Mouse (Mus musculus) lung, postnatal 0 days (tissue): ENCODE data around the gene Eya2. TPM values are rescaled to one million over a fixed set of nuclear protein-coding genes. Genes with fewer than 3 reads are reported as not detected.
A peak's percentile ranks its signal among the peaks of the same experiment; 100 is the strongest.

Source experiments
- ATAC-seq: fragments of 200-750 bp; cut with Nextera tagmentation; 2 replicates; pipeline ENCODE4 v1.8.0; 2017; ENCODE audit warnings: moderate library complexity
- DNase-seq: peaks from one replicate; pipeline ENCODE4 v3.0.0-alpha.2; 2016; ENCODE audit warnings: low spot score
- H3K27ac ChIP-seq: fragments of 300-500 bp; sonication (generic); 2 replicates; pipeline ENCODE4 v1.5.1; 2014; ENCODE audit warnings: antibody characterized with exemption, mild to moderate bottlenecking, low read length, mixed read lengths
- H3K27me3 ChIP-seq: fragments of 300-500 bp; sonication (generic); replicated peaks from 2 replicates; pipeline ENCODE4 v1.6.1; 2014; ENCODE audit warnings: low read length, mixed read lengths; ENCODE audit not compliant: insufficient read depth
- H3K36me3 ChIP-seq: fragments of 300-500 bp; sonication (generic); 2 replicates; pipeline ENCODE4 v1.6.1; 2014; ENCODE audit warnings: low read length, mixed read lengths; ENCODE audit not compliant: insufficient read depth
- H3K4me1 ChIP-seq: fragments of 300-500 bp; sonication (generic); 2 replicates; pipeline ENCODE4 v1.6.1; 2014; ENCODE audit warnings: antibody characterized with exemption, low read depth, low read length, mixed read lengths; ENCODE audit not compliant: insufficient read depth
- H3K4me2 ChIP-seq: fragments of 300-500 bp; sonication (generic); replicated peaks from 2 replicates; pipeline ENCODE4 v1.6.1; 2014; ENCODE audit warnings: low read depth, mild to moderate bottlenecking, low read length, moderate library complexity, mixed read lengths
- H3K4me3 ChIP-seq: fragments of 300-500 bp; sonication (generic); 2 replicates; pipeline ENCODE4 v1.5.1; 2014; ENCODE audit warnings: low read depth, low read length
- H3K9ac ChIP-seq: fragments of 300-500 bp; sonication (generic); replicated peaks from 2 replicates; pipeline ENCODE4 v1.6.1; 2014; ENCODE audit warnings: low read depth, mild to moderate bottlenecking
- H3K9me3 ChIP-seq: fragments of 300-500 bp; sonication (generic); 2 replicates; pipeline ENCODE4 v1.6.1; 2016; ENCODE audit warnings: low read length, mixed read lengths
- CTCF ChIP-seq: IDR thresholded peaks from 2 replicates; pipeline ENCODE4 v1.5.1; 2016; ENCODE audit warnings: antibody characterized with exemption, mild to moderate bottlenecking
- EP300 ChIP-seq: IDR thresholded peaks from 2 replicates; pipeline ENCODE4 v1.6.1; 2016; ENCODE audit warnings: antibody characterized with exemption, mild to moderate bottlenecking, control low read depth
- WGBS: fragments of 180-500 bp; shearing (Covaris S2); extraction: QIAGEN DNeasy Blood & Tissue Kit; methylation state at CpG from one replicate; pipeline ENCODE4 v1.1.7; 2014; 5-methylcytosine and 5-hydroxymethylcytosine counted together
- polyA plus RNA-seq: library from polyadenylated mRNA; unstranded; fragments of >200 nt; fragmentation: Nextera tagmentation; extraction: Ambion mirVana; gene quantifications from 2 replicates; pipeline ENCODE4 v1.2.1, GENCODE M21; 2015

Gene Eya2
- polyA plus RNA-seq, 1 experiment from 2014 or later = 27.8 TPM

GRCm38 (mm10) chr2:165742210-165742786 is 147.5 kb downstream of the Eya2 start:
- no peak overlapping the region for H3K4me2 ChIP-seq
- H3K4me1 ChIP-seq = no peaks in the 10 kb centered on the region
- no peaks in the 10 kb centered on the region for H3K27me3 ChIP-seq
- DNase-seq (no peak), ATAC-seq (no peak)
- no peaks in the 10 kb centered on the region for H3K36me3 ChIP-seq
- 40% methylated on average over 21 of the region's 21 CpGs for WGBS
- no peak overlapping the region for H3K27ac ChIP-seq
- TF ChIP-seq EP300 (no peak), CTCF (no peak)
- H3K9me3 ChIP-seq = no peaks in the 10 kb centered on the region
- no peak overlapping the region for H3K4me3 ChIP-seq
- no peak overlapping the region for H3K9ac ChIP-seq

- no peak for ATAC-seq
- no peak overlapping the region for H3K27ac ChIP-seq
- no peaks in the 10 kb centered on the region for H3K36me3 ChIP-seq
- H3K4me1 ChIP-seq = no peaks in the 10 kb centered on the region
- WGBS = 76% methylated on average over 18 of the region's 18 CpGs
- H3K4me2 ChIP-seq = no peak overlapping the region
- no peak overlapping the region for H3K9ac ChIP-seq
- H3K4me3 ChIP-seq = no peak overlapping the region
- no peak for TF ChIP-seq EP300
- no peak for TF ChIP-seq CTCF
- no peak for DNase-seq
- no peaks in the 10 kb centered on the region for H3K27me3 ChIP-seq
- no peaks in the 10 kb centered on the region for H3K9me3 ChIP-seq
Observed at GRCm38 (mm10) chr2:165745306-165746098, 150.7 kb downstream of the Eya2 start.

DNA sequence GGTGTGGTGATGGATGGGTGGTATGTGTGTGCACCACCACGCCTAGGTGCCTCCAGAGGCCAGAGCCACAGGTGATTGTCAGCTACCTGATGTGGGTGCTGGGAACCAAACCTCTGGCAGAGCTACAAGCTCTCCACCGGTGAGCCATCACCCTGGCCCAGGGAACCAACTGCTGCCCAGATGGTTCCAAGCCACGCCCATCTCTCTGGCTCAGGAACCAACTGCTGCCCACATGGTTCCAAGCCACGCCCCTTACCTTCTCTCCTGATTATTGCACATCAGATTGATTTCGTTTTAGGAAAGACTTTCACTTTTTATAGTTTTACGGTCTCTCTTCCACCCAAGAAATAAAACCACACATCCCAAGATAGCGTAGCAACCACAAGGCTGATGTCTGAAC is 153.1 kb downstream of the Eya2 start:
- Histone ChIP-seq H3K36me3 (no peaks in the 10 kb centered on the region), H3K9ac (no peak overlapping the region), H3K4me3 (no peak overlapping the region), H3K27ac (no peak overlapping the region), H3K27me3 (no peaks in the 10 kb centered on the region), H3K4me2 (no peak overlapping the region), H3K4me1 (no peaks in the 10 kb centered on the region), H3K9me3 (no peaks in the 10 kb centered on the region)
- WGBS = 55% methylated on average over 7 of the region's 7 CpGs
- DNase-seq = no peak
- ATAC-seq = no peak
- TF ChIP-seq EP300 (no peak), CTCF (no peak)

DNA sequence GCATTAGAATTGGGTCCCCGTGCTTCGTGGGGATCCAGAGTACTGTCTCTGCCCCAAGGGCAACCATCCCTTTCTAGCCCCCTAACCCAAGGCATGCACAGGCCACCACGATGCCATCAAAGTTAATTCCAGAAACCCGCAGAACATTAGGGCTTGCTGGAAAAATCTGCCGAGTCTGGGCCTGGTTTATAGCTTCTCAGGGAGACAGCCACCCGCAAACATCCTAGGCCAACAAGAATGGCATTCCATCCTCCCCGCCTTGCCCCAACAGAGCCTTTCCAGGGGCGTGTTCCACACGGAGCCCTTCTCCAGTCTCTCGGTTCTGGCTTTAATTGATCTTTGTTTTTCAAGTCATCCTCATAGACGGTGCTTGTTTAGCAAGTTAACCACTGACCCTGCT is 153.6 kb downstream of the Eya2 start:
- no peak overlapping the region for H3K9ac ChIP-seq
- H3K27ac ChIP-seq = no peak overlapping the region
- no peaks in the 10 kb centered on the region for H3K36me3 ChIP-seq
- DNase-seq = no peak
- no peak for ATAC-seq
- no peak overlapping the region for H3K4me2 ChIP-seq
- H3K27me3 ChIP-seq = no peaks in the 10 kb centered on the region
- TF ChIP-seq EP300 (no peak), CTCF (no peak)
- H3K9me3 ChIP-seq = no peaks in the 10 kb centered on the region
- 20% methylated on average over 11 of the region's 11 CpGs for WGBS
- H3K4me1 ChIP-seq = no peaks in the 10 kb centered on the region
- H3K4me3 ChIP-seq = no peak overlapping the region

- no peaks in the 10 kb centered on the region for H3K27me3 ChIP-seq
- no peak overlapping the region for H3K27ac ChIP-seq
- DNase-seq = no peak
- no peak overlapping the region for H3K4me3 ChIP-seq
- H3K9ac ChIP-seq = no peak overlapping the region
- no peaks in the 10 kb centered on the region for H3K4me1 ChIP-seq
- H3K36me3 ChIP-seq = no peaks in the 10 kb centered on the region
- WGBS = 28% methylated on average over 7 of the region's 7 CpGs
- no peaks in the 10 kb centered on the region for H3K9me3 ChIP-seq
- no peak for ATAC-seq
- peak; percentile 54 for TF ChIP-seq CTCF
- TF ChIP-seq EP300 = no peak
- no peak overlapping the region for H3K4me2 ChIP-seq
Observed at GRCm38 (mm10) chr2:165751068-165751467, 156.2 kb downstream of the Eya2 start.

- ATAC-seq = no peak
- Histone ChIP-seq H3K27me3 (no peaks in the 10 kb centered on the region), H3K9ac (no peak overlapping the region), H3K36me3 (no peaks in the 10 kb centered on the region), H3K4me2 (no peak overlapping the region), H3K4me3 (no peak overlapping the region), H3K4me1 (no peaks in the 10 kb centered on the region), H3K27ac (no peak overlapping the region), H3K9me3 (no peaks in the 10 kb centered on the region)
- WGBS = 92% methylated on average over 3 of the region's 4 CpGs
- DNase-seq = no peak
- no peak for TF ChIP-seq EP300
- TF ChIP-seq CTCF = no peak
Observed at GRCm38 (mm10) chr2:165752704-165753103, 157.9 kb downstream of the Eya2 start.
